Mouse (Mus musculus): Measurements from ENCODE around the gene Btbd10. TPM values are rescaled to one million over a fixed set of nuclear protein-coding genes. Genes with fewer than 3 reads are reported as not detected.
A peak's percentile ranks its signal among the peaks of the same experiment; 100 is the strongest.

The Btbd10 gene
- polyA plus RNA-seq, 1 experiment = 74.3 TPM

DNA sequence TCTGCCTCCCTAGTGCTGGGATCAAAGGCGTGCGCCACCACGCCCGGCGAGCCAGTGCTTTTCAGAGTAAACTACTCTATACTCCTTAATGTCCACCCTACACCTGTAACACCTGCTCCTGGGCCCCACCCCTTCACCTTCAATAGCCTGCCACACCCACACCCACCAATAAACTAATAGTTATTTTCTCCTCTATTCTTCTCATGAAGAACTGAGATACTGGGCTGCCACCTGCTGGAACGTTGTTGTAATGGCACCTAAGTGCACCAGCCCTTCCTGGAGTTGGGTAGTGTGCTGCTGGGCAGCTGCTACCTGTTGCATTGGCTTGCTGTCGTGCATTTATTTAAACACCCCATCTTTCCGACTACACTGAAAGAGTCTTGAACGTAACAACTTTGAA is 100.9 kb downstream of the Btbd10 start:
- Histone ChIP-seq H3K27me3 (ENCODE audit: control insufficient read depth, insufficient read depth, low read length) (no peaks in the 10 kb centered on the region), H3K36me3 (ENCODE audit: control insufficient read depth, insufficient read depth, low read length) (no peaks in the 10 kb centered on the region), H3K4me1 (ENCODE audit: control insufficient read depth, insufficient read depth, low read length) (no peaks in the 10 kb centered on the region; the same call in 1 of the 2 replicates), H3K4me3 (ENCODE audit: control insufficient read depth, low read depth, low read length) (no peak overlapping the region), H3K27ac (ENCODE audit: control insufficient read depth, insufficient read depth, low read depth, low read length) (no peak overlapping the region)
- TF ChIP-seq POLR2A (IDR thresholded peaks at IDR 0.05; ENCODE audit: control insufficient read depth, low read depth, low read length) = no peak
- peak; percentile 71; the same call in 1 of the 2 replicates for TF ChIP-seq CTCF (IDR thresholded peaks at IDR 0.05; ENCODE audit: control insufficient read depth, insufficient read depth, insufficient replicate concordance, low read depth, low read length)

Other genes with a start within 250 kb of the Btbd10 start
- 2.9 and 3.2 TPM in 2 replicates for gene Arntl, start 161.9 kb downstream of the Btbd10 start, polyA plus RNA-seq (2012; rRNA removed)
- gene Pth, start 19.2 kb upstream of the Btbd10 start, polyA plus RNA-seq (2012; rRNA removed) = not detected in 2 replicates
- 14.5 and 17.9 TPM in 2 replicates for gene Far1, start 144.4 kb upstream of the Btbd10 start, polyA plus RNA-seq (2012; rRNA removed)